Comparison of ENCODE assay signal across 8 mouse cellular contexts in the genomic region with DNA sequence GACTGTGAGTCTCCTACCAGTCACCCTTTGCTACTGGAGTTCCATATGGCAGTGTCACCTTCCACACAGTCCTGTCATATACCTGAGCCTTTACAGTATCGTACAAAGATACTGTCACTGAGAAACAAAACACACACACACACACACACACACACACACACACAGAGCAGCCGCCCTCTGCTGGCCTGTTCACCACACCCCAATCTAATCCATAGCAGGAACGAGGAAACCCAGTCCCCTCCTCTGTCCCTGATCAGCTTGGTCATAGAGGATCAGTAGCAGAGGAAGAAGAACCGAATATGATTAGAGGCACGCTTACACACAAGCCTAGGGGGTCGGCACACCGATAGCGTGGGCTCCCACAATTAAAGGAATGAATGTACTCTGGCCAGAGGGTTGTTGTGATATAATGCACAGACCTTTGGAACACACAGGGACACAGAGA. TPM values are rescaled to one million over a fixed set of nuclear protein-coding genes. Genes with fewer than 3 reads are reported as not detected.
DNase-seq lines count a peak whose midpoint lies in the region; ATAC-seq and TF ChIP-seq lines count a peak whose summit lies in the region.

No protein-coding gene starts in this region.

- no peak overlapping the region for H3K27ac ChIP-seq in spleen, adult 2 months (ENCODE audit: insufficient read depth, low read length)
- 0 out of 2 replicates have a peak overlapping the region, but pooled peaks have one; percentile 59 for H3K27ac ChIP-seq in liver, embryonic 11.5 days (ENCODE audit: low read depth, low read length)
- no peak overlapping the region for H3K27ac ChIP-seq in stomach, embryonic 15.5 days

- H3K9me3 ChIP-seq in liver, embryonic 11.5 days (ENCODE audit: control insufficient read depth, low read length), result no peaks in the 10 kb centered on the region
- no peaks in the 10 kb centered on the region for H3K9me3 ChIP-seq in stomach, embryonic 15.5 days

- no peaks in the 10 kb centered on the region for H3K27me3 ChIP-seq in spleen, adult 2 months (ENCODE audit: control insufficient read depth, insufficient read depth, low read length)
- no peaks in the 10 kb centered on the region for H3K27me3 ChIP-seq in liver, embryonic 11.5 days (replicated peaks; ENCODE audit: control insufficient read depth, insufficient read depth, low read length)
- no peaks in the 10 kb centered on the region for H3K27me3 ChIP-seq in stomach, embryonic 15.5 days (replicated peaks)

- no peak overlapping the region for H3K9ac ChIP-seq in liver, embryonic 11.5 days (ENCODE audit: low read depth, low read length)
- H3K9ac ChIP-seq in stomach, embryonic 15.5 days, result no peak overlapping the region

- H3K4me3 ChIP-seq in spleen, adult 2 months (ENCODE audit: extremely low read depth, insufficient read depth, insufficient read length), result peak overlapping the region; percentile 93
- peak overlapping the region; percentile 74 for H3K4me3 ChIP-seq in liver, embryonic 11.5 days (ENCODE audit: low read depth, low read length)
- H3K4me3 ChIP-seq in stomach, embryonic 15.5 days (replicated peaks), result peak overlapping the region; percentile 86

- peak overlapping the region; percentile 84 for H3K4me2 ChIP-seq in liver, embryonic 11.5 days
- peak overlapping the region; percentile 84 for H3K4me2 ChIP-seq in stomach, embryonic 15.5 days

- no peak for TF ChIP-seq POLR2A in spleen, adult 2 months (IDR thresholded peaks at IDR 0.05; ENCODE audit: low read depth, low read length)

- no peak for ATAC-seq in CD4-positive, CD25-positive, alpha-beta regulatory T cell, adult 4 months
- ATAC-seq in liver, embryonic 11.5 days (replicated peaks; ENCODE audit: low FRiP score), result peak; percentile 13; the same call in 1 of the 2 replicates
- ATAC-seq in stomach, embryonic 15.5 days (ENCODE audit: insufficient read depth, low FRiP score, low read depth), result 0 out of 2 replicates have a peak, but pooled peaks have one; percentile 0

- peaks cover 34% of the 10 kb centered on the region; the same call in 1 of the 2 replicates for H3K4me1 ChIP-seq in spleen, adult 2 months (ENCODE audit: control insufficient read depth, insufficient read depth, insufficient read length)
- peaks cover 41% of the 10 kb centered on the region for H3K4me1 ChIP-seq in liver, embryonic 11.5 days (replicated peaks; ENCODE audit: control insufficient read depth, insufficient read depth, low read length)
- H3K4me1 ChIP-seq in stomach, embryonic 15.5 days, result peaks cover 40% of the 10 kb centered on the region

- TF ChIP-seq CTCF in spleen, adult 2 months (IDR thresholded peaks at IDR 0.05; ENCODE audit: extremely low read depth, insufficient read depth, insufficient read length, insufficient replicate concordance), result no peak

- peak; percentile 37 for DNase-seq in CD4-positive, CD25-positive, alpha-beta regulatory T cell, adult 2 months (ENCODE audit: low read depth, low spot score)
- DNase-seq in spleen, adult 2 months (ENCODE audit: low read depth in 1 of 2, low spot score in 2 of 2), result no peak
- DNase-seq in spleen, postnatal 14 days (ENCODE audit: low spot score in 2 of 2), result no peak
- no peak for DNase-seq in liver, embryonic 11.5 days (ENCODE audit: low spot score)
- DNase-seq in layer of hippocampus, adult 18-20 months (ENCODE audit: low spot score in 2 of 2), result no peak
- DNase-seq in spleen, adult 18-20 months, result no peak

- WGBS in spleen, adult 2 months, result 21% methylated on average over 8 of the region's 8 CpGs
- 47% methylated on average over 8 of the region's 8 CpGs for WGBS in liver, embryonic 11.5 days
- 49% methylated on average over 8 of the region's 8 CpGs for WGBS in stomach, embryonic 15.5 days

- H3K36me3 ChIP-seq in spleen, adult 2 months (ENCODE audit: control insufficient read depth, insufficient read depth, low read length), result peaks cover 7% of the 10 kb centered on the region; the same call in 1 of the 2 replicates
- no peaks in the 10 kb centered on the region for H3K36me3 ChIP-seq in liver, embryonic 11.5 days (ENCODE audit: control insufficient read depth, insufficient read depth, low read length)
- no peaks in the 10 kb centered on the region for H3K36me3 ChIP-seq in stomach, embryonic 15.5 days

RNA-seq across cellular contexts. Expression of gene Prkcd, which starts 1.7 kb away (rescaled TPM):
- polyA plus RNA-seq in CD4-positive, CD25-positive, alpha-beta regulatory T cell, adult 4 months (2017; shearing (Covaris generic)), result 10 to 100 TPM; 32.5 to 37.2 TPM
- polyA plus RNA-seq in spleen, adult 2 months (2012; rRNA removed), result 187 and 226 TPM in 2 replicates
- polyA plus RNA-seq in liver, embryonic 11.5 days (2014; fragmentation: Nextera tagmentation; extraction: Ambion mirVana), result 34.7 and 38.4 TPM in 2 replicates
- polyA plus RNA-seq in stomach, embryonic 15.5 days (2015; fragmentation: Nextera tagmentation; extraction: Ambion mirVana), result 56.2 and 59.1 TPM in 2 replicates
- 10 to 100 TPM; 31.5 to 38.1 TPM for total RNA-seq in layer of hippocampus, adult 18-20 months (2021)

RNA-seq across cellular contexts. Expression of gene Rft1, which starts 29.9 kb away (rescaled TPM):
- 10 to 100 TPM; 12.8 to 20.0 TPM for polyA plus RNA-seq in CD4-positive, CD25-positive, alpha-beta regulatory T cell, adult 4 months (2017; shearing (Covaris generic))
- polyA plus RNA-seq in spleen, adult 2 months (2012; rRNA removed), result 8.5 and 8.6 TPM in 2 replicates
- polyA plus RNA-seq in liver, embryonic 11.5 days (2014; fragmentation: Nextera tagmentation; extraction: Ambion mirVana), result 9.7 and 9.8 TPM in 2 replicates
- 14.7 and 17.3 TPM in 2 replicates for polyA plus RNA-seq in stomach, embryonic 15.5 days (2015; fragmentation: Nextera tagmentation; extraction: Ambion mirVana)
- total RNA-seq in layer of hippocampus, adult 18-20 months (2021), result 10 to 100 TPM; 10.9 TPM
